Mouse (Mus musculus) limb, embryonic 14.5 days (tissue): ENCODE measurements around the gene Lrrc41. TPM values are rescaled to one million over a fixed set of nuclear protein-coding genes. Genes with fewer than 3 reads are reported as not detected.

Source experiments
- ATAC-seq: fragments of 200-750 bp; cut with Nextera tagmentation; 2 replicates; pipeline ENCODE4 v1.8.0; 2017; ENCODE audit warnings: low read depth, moderate number of reproducible peaks, moderate TSS enrichment; ENCODE audit not compliant: low FRiP score
- DNase-seq: peaks from one replicate; pipeline ENCODE4 v3.0.0-alpha.2; 2015; ENCODE audit warnings: low spot score
- H3K27ac ChIP-seq: fragments of 300-500 bp; sonication (generic); replicated peaks from 2 replicates; pipeline ENCODE4 v1.5.1; 2014; ENCODE audit warnings: low read depth, mild to moderate bottlenecking, low read length, moderate library complexity, mixed read lengths
- H3K27me3 ChIP-seq: fragments of 300-500 bp; sonication (generic); 2 replicates; pipeline ENCODE4 v1.6.1; 2014; ENCODE audit warnings: low read length, mixed read lengths; ENCODE audit not compliant: control insufficient read depth, insufficient read depth
- H3K36me3 ChIP-seq: fragments of 300-500 bp; sonication (generic); 2 replicates; pipeline ENCODE4 v1.6.1; 2014; ENCODE audit warnings: mild to moderate bottlenecking, low read length, moderate library complexity, mixed read lengths; ENCODE audit not compliant: control insufficient read depth, insufficient read depth
- H3K4me1 ChIP-seq: fragments of 300-500 bp; sonication (generic); 2 replicates; pipeline ENCODE4 v1.6.1; 2014; ENCODE audit warnings: antibody characterized with exemption, low read length, mixed read lengths; ENCODE audit not compliant: control insufficient read depth, insufficient read depth
- H3K4me2 ChIP-seq: fragments of 300-500 bp; sonication (generic); replicated peaks from 2 replicates; pipeline ENCODE4 v1.6.1; 2014; ENCODE audit warnings: low read depth, mild to moderate bottlenecking, low read length, moderate library complexity; ENCODE audit not compliant: severe bottlenecking
- H3K4me3 ChIP-seq: fragments of 300-500 bp; sonication (generic); replicated peaks from 2 replicates; pipeline ENCODE4 v1.5.1; 2014; ENCODE audit warnings: low read length
- H3K9ac ChIP-seq: fragments of 300-500 bp; sonication (generic); 2 replicates; pipeline ENCODE4 v1.6.1; 2014; ENCODE audit warnings: mild to moderate bottlenecking, low read depth, low read length, moderate library complexity; ENCODE audit not compliant: severe bottlenecking
- H3K9me3 ChIP-seq: fragments of 300-500 bp; sonication (generic); 2 replicates; pipeline ENCODE4 v1.6.1; 2016; ENCODE audit warnings: low read length; ENCODE audit not compliant: control insufficient read depth
- POLR2A ChIP-seq: fragments of 200-500 bp; IDR thresholded peaks from 2 replicates; pipeline ENCODE4 v1.8.0; 2012; ENCODE audit warnings: inconsistent platforms, mild to moderate bottlenecking, moderate library complexity, borderline replicate concordance; ENCODE audit not compliant: insufficient read depth, insufficient read length; ENCODE audit errors: extremely low read depth
- WGBS: fragments of 180-500 bp; shearing (Covaris S2); extraction: QIAGEN DNeasy Blood & Tissue Kit; methylation state at CpG from one replicate; pipeline ENCODE4 v1.1.7; 2014; 5-methylcytosine and 5-hydroxymethylcytosine counted together
- polyA plus RNA-seq, 2 experiments: library from polyadenylated mRNA; depleted of rRNA in 1 of 2; stranded (reverse) in 1 of 2; unstranded in 1 of 2; fragments of >200 nt; fragmentation: Nextera tagmentation in 1 of 2; extraction: Ambion mirVana in 1 of 2; gene quantifications; 2 replicates each; pipeline versions ENCODE4 v1.2.1 to v1.2.3; 2012 to 2014

Gene Lrrc41
- polyA plus RNA-seq (2012; rRNA removed) (60.2 and 92.2 TPM in 2 replicates), polyA plus RNA-seq (2014; fragmentation: Nextera tagmentation; extraction: Ambion mirVana) (80.8 and 89.3 TPM in 2 replicates)

DNA sequence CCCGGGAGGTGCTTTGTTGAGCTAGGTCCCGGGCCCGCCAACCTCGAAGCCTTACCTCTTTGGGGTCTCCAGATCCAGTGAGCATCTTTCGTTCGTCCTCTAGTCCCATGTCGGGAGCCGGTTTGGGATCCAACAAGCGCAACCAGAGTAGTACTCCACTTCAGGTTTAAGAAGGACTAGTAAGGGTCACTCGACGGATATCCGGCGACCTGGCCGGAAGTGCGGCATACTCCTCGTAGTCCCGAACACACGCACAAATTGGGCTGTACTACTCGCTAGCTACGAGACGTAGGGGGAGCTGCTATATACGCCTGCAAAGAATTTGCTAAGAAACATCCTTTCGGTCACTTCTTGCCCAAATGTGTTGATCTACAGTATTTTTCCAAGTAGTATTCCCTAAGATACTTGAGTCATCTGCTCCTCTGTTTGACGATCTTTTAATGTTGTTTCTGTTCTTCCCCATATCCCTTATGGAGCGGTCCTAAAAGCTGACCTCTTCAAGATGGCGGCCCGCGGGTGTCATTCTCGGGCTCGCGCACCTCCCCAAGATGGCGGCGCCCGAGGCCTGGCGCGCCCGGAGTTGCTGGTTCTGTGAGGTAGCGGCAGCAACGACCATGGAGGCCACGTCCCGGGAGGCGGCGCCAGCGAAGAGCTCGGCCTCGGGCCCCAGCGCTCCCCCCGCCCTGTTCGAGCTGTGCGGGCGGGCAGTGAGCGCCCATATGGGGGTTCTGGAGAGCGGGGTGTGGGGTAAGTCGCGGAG lies at the start of gene Lrrc41, which contains the start of gene Uqcrh:
Lrrc41 (plus strand) TSS at position 409 of the 760 bp plus-strand sequence.
Uqcrh (minus strand) TSS at position 211 of the 760 bp plus-strand sequence.
- no peaks in the 10 kb centered on the region for H3K27me3 ChIP-seq
- H3K4me3 ChIP-seq: peak within 1 kb of the TSS; percentile 96
- H3K27ac ChIP-seq: peak within 1 kb of the TSS; percentile 97
- H3K9ac ChIP-seq: peak within 1 kb of the TSS; percentile 95
- H3K9me3 ChIP-seq: no peaks in the 10 kb centered on the region
- H3K4me2 ChIP-seq: peak within 1 kb of the TSS; percentile 86
- peak; percentile 95 for ATAC-seq
- peaks cover 23% of the 10 kb centered on the region for H3K4me1 ChIP-seq
- peak; percentile 95 for TF ChIP-seq POLR2A
- peaks cover 16% of the 10 kb centered on the region for H3K36me3 ChIP-seq
- under 1% methylated on average over 55 of the region's 55 CpGs for WGBS
- DNase-seq: peak; percentile 95

DNA sequence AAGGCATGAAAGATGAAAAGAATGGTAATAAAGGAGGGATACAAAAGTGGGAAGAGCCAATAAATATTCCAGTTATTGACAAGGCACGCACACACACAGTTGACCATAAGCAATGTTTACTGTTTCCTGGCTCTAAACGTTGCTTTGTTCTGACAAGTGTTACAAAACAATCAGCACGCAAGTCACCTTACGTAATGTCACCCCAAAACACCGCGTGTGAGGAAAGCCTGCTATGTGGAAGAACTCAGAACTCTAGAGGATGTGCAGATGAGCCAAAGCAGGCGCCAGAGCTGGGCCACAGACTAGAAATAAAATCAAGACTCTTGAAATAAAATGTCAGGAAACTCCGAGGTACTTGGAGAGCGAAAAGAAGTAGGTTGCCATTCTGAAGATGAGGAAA lies 42.2 kb upstream of the Lrrc41 start:
- no peak for ATAC-seq
- WGBS: 88% methylated on average over 9 of the region's 9 CpGs
- no peak for DNase-seq

DNA sequence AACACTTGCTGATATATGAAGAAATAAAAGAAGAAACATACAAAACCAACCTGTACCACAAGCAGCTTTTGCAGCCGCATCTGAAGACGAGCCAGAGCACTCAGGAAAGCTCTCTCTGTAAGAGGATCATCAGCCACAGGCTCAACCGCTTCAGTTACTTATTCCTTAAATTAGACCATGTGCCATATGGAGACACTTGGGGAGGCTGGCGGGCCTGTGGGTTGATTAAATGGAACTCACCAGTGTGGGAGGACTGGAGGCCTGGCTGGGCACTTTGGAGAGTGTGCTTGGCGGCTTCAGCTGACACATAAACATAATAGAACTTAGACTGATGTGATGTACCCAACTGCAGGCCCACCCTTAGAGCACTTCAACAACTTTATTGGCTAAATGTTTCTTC lies 41.7 kb upstream of the Lrrc41 start:
- Histone ChIP-seq H3K4me2 (no peak overlapping the region), H3K36me3 (peaks cover 29% of the 10 kb centered on the region), H3K4me1 (no peaks in the 10 kb centered on the region), H3K27me3 (no peaks in the 10 kb centered on the region), H3K27ac (no peak overlapping the region), H3K9ac (no peak overlapping the region), H3K4me3 (no peak overlapping the region), H3K9me3 (no peaks in the 10 kb centered on the region)
- no peak for TF ChIP-seq POLR2A
- DNase-seq (no peak), ATAC-seq (no peak)
- WGBS: 80% methylated on average over 5 of the region's 5 CpGs

More for the DNA sequence above, 42.2 kb upstream of the Lrrc41 start:
- Histone ChIP-seq H3K4me2 (no peak overlapping the region), H3K9me3 (no peaks in the 10 kb centered on the region), H3K4me1 (no peaks in the 10 kb centered on the region), H3K9ac (no peak overlapping the region), H3K4me3 (no peak overlapping the region), H3K27me3 (no peaks in the 10 kb centered on the region), H3K36me3 (peaks cover 29% of the 10 kb centered on the region), H3K27ac (no peak overlapping the region)
- TF ChIP-seq POLR2A: no peak

DNA sequence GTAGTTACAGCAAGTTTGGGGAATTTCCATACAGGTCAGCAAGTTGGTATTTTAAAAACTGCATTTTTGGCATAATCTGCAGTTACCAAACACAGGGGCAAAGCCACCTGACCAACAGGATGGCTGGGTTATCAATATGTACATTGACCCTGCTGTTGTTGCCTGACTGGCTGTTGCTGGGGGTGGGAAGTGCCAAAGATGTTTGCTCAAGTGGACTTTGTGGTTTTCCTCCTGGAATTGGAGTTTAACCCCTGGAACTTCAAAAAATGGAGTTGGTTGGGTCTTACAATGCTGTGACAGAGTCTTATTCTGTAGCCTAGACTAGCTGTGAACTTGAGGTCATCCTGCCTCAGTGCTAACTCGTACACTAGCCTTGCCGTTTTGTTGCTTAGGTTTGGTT lies 34.6 kb upstream of the Lrrc41 start:
- Histone ChIP-seq H3K27ac (no peak overlapping the region), H3K36me3 (peaks cover 31% of the 10 kb centered on the region), H3K4me1 (no peaks in the 10 kb centered on the region), H3K9ac (no peak overlapping the region), H3K27me3 (no peaks in the 10 kb centered on the region), H3K4me2 (no peak overlapping the region), H3K9me3 (no peaks in the 10 kb centered on the region), H3K4me3 (no peak overlapping the region)
- no peak for ATAC-seq
- no peak for TF ChIP-seq POLR2A
- no peak for DNase-seq
- WGBS: 77% methylated on average over 2 of the region's 2 CpGs

DNA sequence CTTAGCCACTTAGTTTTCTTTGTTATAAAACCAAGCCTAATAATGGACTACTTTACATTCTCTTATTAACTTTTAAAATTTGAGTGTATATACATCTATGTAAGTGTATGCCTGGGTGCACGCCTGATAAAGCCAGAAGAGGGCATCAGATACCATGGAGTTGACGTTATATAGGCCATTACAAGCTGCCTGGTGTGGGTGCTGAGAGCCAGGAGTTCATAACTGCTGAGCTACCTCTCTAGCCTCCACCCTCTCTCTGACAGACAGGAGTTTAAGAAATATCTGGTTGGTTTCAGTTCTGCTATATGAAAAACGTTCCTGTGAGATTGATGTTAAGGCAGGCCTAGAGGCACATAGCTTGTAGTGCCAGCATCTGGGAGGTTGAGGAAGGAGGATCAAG lies 32.9 kb upstream of the Lrrc41 start:
- Histone ChIP-seq H3K27me3 (no peaks in the 10 kb centered on the region), H3K4me1 (no peaks in the 10 kb centered on the region), H3K4me3 (no peak overlapping the region), H3K9ac (no peak overlapping the region), H3K9me3 (no peaks in the 10 kb centered on the region), H3K36me3 (peaks cover 24% of the 10 kb centered on the region), H3K27ac (no peak overlapping the region), H3K4me2 (no peak overlapping the region)
- DNase-seq: no peak
- ATAC-seq: no peak
- WGBS: 75% methylated on average over 3 of the region's 3 CpGs
- no peak for TF ChIP-seq POLR2A
